Mouse (Mus musculus): Measurements from ENCODE around the gene Syt14.

The Syt14 gene

DNA sequence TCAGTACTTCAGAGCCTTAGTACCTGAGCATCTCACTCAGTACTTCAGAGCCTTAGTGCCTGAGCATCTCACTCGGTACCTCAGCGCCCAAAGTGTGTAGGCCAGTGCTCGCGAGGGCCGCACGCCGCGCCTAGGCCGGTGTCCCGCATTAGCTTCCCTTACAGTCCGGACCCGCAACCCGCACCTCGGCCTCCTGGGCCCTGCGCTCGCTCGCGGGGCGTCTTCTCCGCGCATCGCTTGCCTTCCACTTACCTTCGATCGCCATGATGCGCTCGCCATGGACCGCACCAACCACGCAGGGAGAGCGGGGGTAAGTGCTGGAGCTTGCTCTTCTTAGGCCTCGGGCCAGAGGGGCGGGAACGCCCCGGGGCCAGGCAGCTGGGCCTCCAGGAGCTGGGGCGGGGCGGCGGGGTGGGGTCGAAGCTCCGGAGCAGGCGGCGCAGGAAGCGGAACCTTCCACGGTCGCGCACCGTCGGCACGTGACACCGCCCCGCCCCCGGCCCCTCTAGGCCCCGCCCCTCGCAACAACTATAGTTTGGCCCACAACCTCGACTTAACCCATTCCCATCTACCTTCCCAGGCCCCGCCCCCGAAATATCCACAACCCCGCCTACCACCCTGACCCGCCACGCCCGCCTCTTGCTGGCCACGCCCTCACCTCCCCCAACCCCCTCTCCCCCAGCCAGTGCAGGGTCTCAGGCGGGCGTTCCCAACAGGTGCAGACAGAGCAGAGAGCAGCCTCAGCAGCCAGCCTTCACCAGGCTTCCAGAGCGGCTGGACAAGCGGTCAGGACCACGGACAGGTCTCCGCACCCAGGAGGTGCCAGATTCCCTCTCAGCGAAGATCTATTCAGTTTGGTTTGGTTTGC lies at the start of gene Syt14:
Syt14 (minus strand) TSS at position 405 of the 868 bp plus-strand sequence.
- DNase-seq (ENCODE audit: low read depth in 2 of 2, low spot score in 2 of 2), result peak; percentile 2 to 17

DNA sequence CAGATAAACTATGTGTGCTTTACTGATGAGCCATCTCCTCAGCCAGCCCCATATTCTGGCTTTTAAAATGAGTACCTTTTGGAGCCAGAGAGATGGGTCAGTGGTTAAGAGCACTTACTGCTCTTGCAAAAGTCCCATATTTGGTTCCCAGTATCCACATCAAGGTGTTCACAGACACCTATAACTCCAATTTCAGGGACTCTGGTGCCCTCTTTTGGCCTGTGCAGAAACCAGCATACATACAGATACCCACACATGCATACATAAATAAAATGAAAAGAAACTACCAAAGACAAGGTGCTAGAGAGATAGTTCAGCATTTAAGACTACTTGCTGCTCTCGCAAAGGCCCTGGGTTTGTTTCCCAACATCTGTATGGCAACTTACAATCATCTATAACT lies 48.4 kb upstream of the Syt14 start:
- DNase-seq (ENCODE audit: low read depth in 2 of 2, low spot score in 2 of 2), result no peak

DNA sequence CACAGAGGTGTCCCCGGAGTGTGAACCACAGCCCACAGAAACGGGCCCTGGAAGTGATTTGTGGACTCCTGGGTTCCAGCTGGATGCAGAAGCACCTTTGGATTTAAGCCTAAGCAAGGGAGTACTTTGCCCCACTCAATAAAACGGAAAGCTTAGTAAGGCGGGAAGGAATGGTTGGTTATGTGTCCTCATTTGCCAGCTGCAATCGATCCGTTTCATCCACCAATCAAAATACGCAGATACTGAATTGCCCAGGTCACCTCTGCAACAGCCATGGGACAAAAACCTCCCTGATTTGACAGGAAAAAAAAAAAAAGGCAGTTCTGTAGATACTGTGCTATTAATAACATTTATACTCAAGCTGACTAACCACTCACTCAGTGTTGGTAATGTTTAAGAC lies 47.5 kb upstream of the Syt14 start:
- no peak for DNase-seq (ENCODE audit: low read depth in 2 of 2, low spot score in 2 of 2)

DNA sequence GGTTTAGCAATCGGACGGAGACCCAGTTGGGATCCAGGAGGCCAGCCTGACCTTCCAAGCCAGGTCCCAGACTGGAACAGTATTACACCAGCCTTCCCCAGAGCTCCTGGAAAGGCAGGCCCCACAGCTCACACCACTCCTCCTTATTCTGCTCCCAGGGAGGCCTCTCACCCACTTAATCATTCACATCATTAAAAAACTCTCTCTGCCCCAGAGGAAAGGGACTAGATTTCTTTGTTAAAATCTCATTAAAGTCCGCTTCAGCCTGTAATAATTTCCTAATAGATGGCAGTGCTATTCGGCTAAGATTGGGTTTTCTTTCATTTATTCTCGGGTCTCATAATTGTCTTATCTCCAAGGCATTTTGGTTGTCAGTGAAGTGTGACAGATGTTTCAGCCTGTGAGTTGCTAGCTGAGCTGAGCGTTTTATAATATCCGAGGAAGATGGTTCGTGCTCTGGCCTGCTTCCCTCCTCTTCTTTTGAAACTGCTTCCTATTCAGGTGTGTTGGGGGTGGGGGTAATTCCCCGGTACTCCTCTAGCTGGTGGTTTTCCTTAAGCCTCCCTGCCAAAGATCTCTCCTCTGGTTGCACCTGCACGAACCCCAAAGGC lies 46.8 kb upstream of the Syt14 start:
- no peak for DNase-seq (ENCODE audit: low read depth in 2 of 2, low spot score in 2 of 2)

DNA sequence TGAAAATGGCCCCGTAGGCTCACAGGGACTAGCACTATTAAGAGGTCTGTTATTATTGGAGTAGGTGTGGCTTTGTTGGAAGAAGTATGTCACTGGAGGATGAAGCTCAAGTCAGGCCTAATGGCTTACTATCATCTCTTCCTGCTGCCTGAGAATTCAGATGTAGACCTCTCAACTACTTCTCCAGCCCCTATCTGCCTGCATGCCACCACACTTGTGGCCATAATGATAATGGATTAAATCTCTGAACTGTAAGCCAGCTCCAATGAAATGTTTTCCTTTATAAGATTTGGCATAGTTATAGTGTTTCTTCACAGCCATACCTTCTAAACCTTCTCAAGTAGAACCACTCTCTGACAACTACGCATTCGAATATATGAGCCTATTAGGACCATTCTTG lies 27.0 kb upstream of the Syt14 start:
- DNase-seq (ENCODE audit: low read depth in 2 of 2, low spot score in 2 of 2), result no peak

DNA sequence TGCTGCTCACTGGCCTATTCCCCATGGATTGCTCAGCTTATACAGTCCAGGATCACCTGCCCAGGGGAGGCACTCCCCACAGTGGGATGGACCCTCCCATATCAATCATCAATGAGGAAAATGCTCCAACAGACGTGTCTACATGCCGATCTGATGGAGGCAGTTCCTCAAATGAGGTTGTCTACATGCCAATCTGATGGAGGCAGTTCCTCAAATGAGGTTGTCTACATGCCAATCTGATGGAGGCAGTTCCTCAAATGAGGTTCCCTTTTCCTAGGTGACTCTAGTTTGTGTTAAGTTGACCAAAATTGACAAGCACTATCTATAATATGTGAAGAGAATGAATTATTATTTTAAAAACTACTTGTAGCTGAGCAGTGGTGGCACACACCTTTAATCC lies 24.6 kb upstream of the Syt14 start:
- DNase-seq (ENCODE audit: low read depth in 2 of 2, low spot score in 2 of 2), result no peak

DNA sequence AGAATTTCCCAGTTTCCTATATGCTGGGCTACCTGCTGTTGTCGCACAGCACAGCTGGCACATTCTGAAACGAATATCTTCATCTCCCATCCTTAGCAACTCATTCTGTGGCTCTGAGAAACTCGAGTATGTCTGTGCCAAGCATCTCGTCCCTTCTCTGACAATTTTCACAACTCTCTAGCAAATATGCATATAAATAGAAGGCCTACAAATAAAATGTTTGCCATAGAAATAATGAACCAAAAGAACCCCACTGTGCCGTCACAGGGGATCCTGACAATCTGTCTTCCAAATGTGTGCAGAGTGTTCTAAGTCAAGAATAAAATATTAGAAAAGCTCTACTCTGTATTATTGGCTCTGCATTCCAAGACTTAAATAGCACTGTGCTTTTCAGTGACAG lies 24.0 kb upstream of the Syt14 start:
- no peak for DNase-seq (ENCODE audit: low read depth in 2 of 2, low spot score in 2 of 2)

DNA sequence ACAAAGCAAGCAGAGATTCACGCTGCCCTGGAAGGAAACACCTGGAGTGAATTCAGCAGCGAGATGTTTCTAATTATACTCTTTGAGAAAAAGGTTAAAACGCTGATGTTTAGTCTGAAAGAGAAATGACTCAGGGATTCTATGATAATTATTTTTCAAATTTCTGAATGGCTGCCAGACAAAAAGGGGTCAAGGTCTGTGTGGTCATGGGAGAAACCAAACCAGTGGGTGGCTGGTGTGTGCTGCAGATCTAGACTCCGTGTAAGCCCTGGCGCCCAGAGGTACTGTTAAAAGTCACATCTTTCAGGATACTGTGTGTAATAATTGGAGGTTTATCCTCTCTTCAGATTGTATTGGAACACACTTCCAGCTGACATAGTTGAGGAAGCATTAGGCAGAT lies 18.8 kb upstream of the Syt14 start:
- no peak for DNase-seq (ENCODE audit: low read depth in 2 of 2, low spot score in 2 of 2)

DNA sequence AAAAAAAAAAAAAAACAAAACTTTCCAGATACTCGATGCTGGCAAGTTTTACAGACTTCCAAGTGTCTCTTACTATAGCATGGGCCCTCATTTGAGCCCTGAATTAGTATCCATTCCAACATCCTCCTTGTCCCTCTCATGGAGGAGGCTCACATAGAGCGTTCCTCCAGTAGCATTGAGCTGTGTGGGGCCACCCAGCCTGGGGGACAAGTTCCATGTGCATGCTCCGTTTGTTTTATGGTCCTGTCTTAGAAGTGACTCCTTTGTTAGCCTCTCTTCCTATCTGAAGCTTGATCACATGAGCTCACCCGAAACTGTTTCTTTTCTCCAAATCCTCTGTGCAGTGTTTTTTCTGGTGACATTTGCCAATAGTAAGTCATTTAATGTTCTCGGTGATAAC lies 17.5 kb upstream of the Syt14 start:
- DNase-seq (ENCODE audit: low read depth in 2 of 2, low spot score in 2 of 2), result no peak

DNA sequence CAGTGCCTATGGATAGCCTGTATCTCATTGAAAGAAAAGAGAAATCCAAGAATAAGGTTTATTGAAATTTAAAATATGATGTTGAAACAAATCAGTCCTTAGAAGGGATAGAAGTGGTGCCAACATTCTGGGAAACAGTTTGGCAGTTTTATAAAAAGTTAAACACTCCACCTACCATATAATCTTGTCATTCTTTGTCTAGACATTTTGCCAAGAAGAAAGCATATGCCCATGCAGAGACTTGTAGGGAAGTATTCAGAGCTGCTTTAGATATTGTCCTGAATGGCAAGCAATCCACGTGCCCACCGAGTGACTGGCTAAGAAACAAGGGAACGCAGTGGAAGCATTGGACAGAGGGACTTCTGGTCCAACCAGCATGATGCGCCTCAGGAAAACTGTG lies 12.0 kb upstream of the Syt14 start:
- DNase-seq (ENCODE audit: low read depth in 2 of 2, low spot score in 2 of 2), result no peak

DNA sequence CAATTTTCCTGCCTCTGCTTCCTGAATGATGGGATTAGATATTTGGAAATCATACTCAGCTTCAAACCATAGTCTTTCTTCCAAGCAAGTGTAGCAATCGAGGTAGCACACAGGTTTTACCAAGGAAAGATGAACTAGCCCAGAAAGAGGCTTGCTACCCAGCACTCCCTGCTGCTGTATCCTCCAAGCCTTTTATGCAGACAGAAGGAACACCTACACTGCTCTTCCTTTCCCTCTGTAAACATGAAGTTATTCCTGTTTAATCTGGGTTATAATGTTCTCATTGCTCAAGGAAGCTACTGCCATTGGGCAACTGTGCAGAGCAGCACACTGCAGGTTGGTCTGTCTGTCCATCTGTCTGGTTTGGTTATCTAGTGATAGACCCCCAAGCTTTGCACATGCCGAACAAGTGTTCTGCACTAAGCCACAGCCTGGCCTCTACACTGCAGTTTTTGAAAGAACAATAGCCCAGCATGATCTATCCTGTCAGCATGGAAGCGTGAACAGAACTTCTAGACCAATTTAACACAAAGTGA lies 7.3 kb upstream of the Syt14 start:
- no peak for DNase-seq (ENCODE audit: low read depth in 2 of 2, low spot score in 2 of 2)

DNA sequence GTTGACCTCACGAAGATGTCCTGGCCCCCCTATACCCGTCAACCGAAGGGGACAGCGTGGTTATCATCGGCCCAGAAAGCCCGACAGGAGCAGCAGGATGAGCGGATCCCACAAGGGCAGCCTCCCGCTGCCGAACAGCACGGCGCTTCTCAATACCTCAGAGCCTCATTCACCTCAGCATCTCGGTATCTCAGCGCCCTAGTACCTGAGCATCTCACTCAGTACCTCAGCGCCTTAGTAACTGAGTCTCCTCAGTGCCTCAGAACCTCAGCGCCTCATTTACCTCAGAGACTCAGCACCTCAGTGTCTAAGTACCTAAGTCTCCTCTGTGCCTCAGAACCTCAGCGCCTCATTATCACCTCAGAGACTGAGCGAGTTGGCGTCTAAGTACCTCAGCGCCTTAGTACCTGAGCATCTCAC lies 614 bp downstream of the Syt14 start:
- DNase-seq (ENCODE audit: low read depth in 2 of 2, low spot score in 2 of 2), result no peak

DNA sequence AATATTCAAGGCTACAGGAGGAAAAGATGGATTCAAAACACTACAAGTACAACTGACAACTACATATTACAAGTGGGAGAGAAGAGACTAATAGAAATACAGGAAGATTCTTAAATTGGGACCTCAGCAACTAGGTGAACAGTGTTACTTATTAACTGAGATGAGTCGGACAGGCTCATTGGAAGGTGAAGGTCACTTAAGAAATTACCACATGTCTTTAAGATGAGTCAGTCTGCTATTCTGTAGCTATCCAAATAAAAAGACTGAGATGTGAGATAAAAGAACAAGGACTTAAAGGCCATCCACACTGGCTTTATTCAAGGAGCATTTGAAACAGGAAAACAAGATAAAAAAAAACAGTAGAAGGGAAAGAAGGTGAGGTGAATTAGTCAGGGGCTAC lies 11.3 kb downstream of the Syt14 start:
- no peak for DNase-seq (ENCODE audit: low read depth in 2 of 2, low spot score in 2 of 2)

DNA sequence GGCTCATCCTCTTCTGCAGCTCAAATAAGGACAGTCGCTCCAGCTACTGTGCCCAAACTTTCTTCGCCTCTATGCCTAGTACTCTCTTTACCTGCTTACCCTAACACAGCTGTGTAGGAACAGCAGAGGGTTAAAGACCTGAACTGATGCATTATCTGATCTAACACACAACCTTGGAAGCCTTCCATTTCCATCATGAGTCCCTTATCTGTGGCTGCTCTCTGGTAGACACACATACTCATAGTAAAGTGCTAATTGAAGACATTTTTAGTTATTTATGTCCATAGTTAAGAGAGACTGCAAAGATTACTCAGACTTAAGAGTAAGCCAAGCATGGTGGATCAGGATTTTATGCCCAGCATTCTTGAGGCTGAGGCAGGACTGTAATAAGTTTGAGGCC lies 23.2 kb downstream of the Syt14 start:
- no peak for DNase-seq (ENCODE audit: low read depth in 2 of 2, low spot score in 2 of 2)

DNA sequence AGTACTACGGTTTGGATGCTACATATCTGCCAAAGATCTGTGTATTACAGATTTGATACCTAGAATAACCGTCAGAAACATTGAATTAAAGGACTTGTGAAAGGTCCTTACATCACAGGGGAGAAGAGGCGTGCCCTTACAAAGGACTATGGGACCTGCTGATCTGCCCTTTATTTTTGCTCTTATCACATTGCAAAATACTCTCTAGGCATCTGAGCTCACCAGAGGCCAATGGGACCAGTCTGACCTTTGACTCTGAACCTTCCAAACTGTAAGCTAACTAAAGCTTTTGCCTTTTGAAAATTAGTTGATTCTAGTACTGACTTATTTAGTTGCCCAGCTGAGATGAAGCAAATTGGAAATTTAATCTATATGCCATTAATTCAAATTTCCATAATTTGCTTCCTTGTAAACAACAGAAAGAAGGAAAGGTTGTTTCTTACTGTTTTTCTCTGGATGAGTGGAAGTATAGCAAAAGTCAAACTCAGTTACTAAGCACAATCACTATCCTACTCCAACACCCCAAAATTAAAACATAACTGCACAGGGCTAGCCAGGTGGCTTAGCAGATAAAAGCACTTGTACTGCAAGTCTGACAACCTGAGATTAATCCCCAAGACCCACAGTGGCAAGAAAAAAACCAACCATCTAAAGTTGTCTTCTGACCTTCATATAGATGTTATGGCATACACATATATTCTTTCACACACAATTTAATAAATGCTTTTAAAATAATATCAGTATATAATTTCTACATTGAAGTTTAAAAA lies 24.4 kb downstream of the Syt14 start:
- no peak for DNase-seq (ENCODE audit: low read depth in 2 of 2, low spot score in 2 of 2)

DNA sequence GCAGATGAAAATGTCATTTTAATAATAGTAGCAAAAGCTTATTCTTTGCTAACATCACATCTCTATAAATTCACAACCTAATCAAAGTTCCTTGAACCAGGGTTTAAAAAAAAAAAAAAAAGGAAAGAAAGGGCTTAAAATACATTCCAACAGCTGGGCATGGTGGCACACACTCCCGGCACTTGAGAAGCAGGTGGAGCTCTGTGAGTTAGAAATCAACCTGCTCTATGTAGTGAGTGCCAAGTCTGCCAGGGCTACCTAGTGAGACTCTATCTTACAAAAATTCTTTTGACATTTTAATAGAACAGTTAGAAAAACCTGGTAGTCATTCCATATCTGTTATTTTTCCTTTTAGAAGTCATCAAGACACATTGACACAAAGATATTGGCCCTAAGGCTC lies 31.0 kb downstream of the Syt14 start:
- no peak for DNase-seq (ENCODE audit: low read depth in 2 of 2, low spot score in 2 of 2)

DNA sequence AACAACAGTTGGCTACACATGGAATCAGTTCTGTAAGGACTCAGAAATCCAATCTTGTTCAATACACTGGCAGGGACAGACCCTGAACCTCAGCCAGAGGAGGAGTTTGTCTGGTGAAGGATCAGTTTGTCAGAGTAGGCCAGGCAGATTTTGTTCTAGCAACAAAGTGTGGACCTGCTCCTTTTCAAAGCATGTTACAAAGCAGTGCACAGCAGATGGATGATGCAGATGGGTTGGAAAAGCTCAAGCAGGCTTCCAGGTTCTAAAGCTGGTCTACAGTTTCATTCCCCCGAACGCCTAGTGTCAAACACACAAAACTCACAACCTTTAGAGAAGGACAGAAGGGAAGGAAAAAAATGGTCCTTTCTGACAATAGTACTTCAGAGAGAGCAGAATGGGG lies 31.6 kb downstream of the Syt14 start:
- DNase-seq (ENCODE audit: low read depth in 2 of 2, low spot score in 2 of 2), result no peak

DNA sequence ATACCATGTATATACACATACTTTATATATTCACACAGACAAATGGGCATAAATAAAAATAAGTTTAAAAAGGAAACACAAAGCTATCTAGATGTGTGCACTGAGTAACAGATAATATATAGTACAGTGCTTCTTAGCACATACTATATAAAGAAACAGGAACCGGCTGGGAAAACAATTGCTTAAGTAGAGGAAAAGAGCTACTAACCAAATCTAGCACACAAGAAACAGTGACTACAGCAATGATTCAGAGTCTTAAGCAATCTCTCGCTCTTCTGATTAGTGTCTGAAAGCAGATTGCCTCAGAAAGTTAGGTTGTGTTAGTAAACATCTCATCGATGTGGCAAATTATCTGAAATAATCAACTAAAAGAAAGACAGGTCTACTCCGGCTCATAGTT lies 33.3 kb downstream of the Syt14 start:
- no peak for DNase-seq (ENCODE audit: low read depth in 2 of 2, low spot score in 2 of 2)

DNA sequence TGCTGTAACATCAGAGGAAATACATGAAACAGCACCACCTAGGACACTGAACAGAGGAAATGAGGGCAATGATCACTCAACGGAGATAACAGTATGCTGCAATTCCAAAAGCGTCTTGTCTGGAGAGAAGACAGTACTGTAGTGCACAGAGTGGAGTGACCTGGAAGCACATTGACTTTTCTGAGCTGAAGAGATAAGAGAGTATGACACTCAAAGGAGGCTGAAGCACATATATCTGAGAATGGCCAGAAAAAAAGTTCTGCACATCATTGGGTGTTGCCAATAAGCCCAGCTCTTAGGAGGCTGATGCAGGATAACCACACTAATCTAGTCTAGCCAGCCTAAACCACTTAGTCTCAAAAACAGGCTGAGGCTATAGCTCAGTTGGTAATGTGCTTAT lies 34.0 kb downstream of the Syt14 start:
- DNase-seq (ENCODE audit: low read depth in 2 of 2, low spot score in 2 of 2), result no peak

DNA sequence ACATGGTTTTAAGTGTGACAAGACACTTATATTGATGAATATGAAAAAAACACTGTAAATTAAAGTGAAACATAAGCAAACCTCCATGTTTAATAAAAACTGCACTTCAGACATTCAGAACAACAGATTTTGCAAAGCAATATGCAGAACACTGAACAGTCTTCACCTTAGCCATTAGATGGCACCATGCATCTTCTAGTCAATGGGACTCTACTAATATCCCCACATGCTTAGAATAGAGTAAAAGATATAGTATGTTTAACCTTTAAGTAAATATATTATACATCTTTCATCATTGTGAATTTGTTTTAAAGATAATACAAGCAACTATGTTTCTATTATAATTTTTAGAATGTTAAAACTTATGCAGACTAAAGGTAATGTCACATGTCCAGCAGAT lies 34.7 kb downstream of the Syt14 start:
- no peak for DNase-seq (ENCODE audit: low read depth in 2 of 2, low spot score in 2 of 2)

DNA sequence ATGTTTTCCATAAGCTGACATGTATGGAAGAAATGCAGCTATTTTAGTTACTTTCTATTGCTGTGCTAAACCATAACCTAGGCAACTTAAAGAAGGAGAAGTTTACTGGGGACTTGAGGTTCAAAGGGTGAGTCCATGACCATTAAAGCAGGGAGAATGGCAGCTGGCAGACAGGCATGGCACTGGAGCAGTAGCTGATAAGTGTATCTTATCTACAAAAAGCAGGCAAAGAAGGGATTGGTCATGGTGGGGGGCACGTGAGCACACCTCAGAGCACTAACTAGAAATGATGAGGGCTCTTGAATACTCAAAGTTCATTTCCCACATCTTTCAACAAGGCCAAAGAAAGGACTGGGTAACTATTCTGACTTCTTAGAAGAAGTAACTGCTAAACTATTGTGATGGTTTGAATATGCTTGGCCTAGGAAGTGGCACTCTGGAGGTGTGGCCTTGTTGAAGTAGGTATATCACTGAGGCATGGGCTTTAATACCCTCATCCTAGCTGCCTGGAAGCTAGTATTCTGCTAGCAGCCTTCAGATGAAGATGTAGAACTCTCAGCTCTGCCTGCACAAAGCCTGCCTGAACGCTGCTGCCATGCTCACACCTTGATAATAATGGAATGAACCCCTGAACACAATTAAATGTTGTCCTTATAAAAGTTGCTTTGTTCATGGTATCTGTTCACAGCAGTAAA lies 41.2 kb downstream of the Syt14 start:
- no peak for DNase-seq (ENCODE audit: low read depth in 2 of 2, low spot score in 2 of 2)
